Mouse (Mus musculus) neural tube, embryonic 15.5 days (tissue): ENCODE results near the gene Mbd5. TPM values are rescaled to one million over a fixed set of nuclear protein-coding genes. Genes with fewer than 3 reads are reported as not detected.

Experiments used
- ATAC-seq: fragments of 200-750 bp; cut with Nextera tagmentation; 2 replicates; pipeline ENCODE4 v1.8.0; 2017; ENCODE audit warnings: mild to moderate bottlenecking, moderate TSS enrichment, moderate library complexity; ENCODE audit not compliant: low FRiP score
- H3K27ac ChIP-seq: fragments of 300-500 bp; sonication (generic); replicated peaks from 2 replicates; pipeline ENCODE4 v1.5.1; 2015; ENCODE audit warnings: mild to moderate bottlenecking, inconsistent platforms
- H3K27me3 ChIP-seq: fragments of 300-500 bp; sonication (generic); replicated peaks from 2 replicates; pipeline ENCODE4 v1.6.1; 2015; ENCODE audit warnings: inconsistent platforms
- H3K36me3 ChIP-seq: fragments of 300-500 bp; sonication (generic); 2 replicates; pipeline ENCODE4 v1.6.1; 2015; ENCODE audit warnings: inconsistent platforms
- H3K4me1 ChIP-seq: fragments of 300-500 bp; sonication (generic); 2 replicates; pipeline ENCODE4 v1.6.1; 2015; ENCODE audit warnings: inconsistent platforms
- H3K4me2 ChIP-seq: fragments of 300-500 bp; sonication (generic); 2 replicates; pipeline ENCODE4 v1.6.1; 2015; ENCODE audit warnings: inconsistent platforms, mild to moderate bottlenecking, moderate library complexity
- H3K4me3 ChIP-seq: fragments of 300-500 bp; sonication (generic); replicated peaks from 2 replicates; pipeline ENCODE4 v1.5.1; 2015; ENCODE audit warnings: mild to moderate bottlenecking, inconsistent platforms
- H3K9ac ChIP-seq: fragments of 300-500 bp; sonication (generic); replicated peaks from 2 replicates; pipeline ENCODE4 v1.6.1; 2015; ENCODE audit warnings: mild to moderate bottlenecking, inconsistent platforms
- H3K9me3 ChIP-seq: fragments of 300-500 bp; sonication (generic); replicated peaks from 2 replicates; pipeline ENCODE4 v1.6.1; 2016; ENCODE audit warnings: inconsistent platforms
- WGBS: fragments of 180-500 bp; shearing (Covaris S2); methylation state at CpG from one replicate; pipeline ENCODE4 v1.1.7; 2015; ENCODE audit warnings: mixed read lengths; 5-methylcytosine and 5-hydroxymethylcytosine counted together
- polyA plus RNA-seq: library from polyadenylated mRNA; unstranded; fragments of >200 nt; fragmentation: Nextera tagmentation; extraction: Ambion mirVana; gene quantifications from 2 replicates; pipeline ENCODE4 v1.2.1, GENCODE M21; 2015

Gene Mbd5
- polyA plus RNA-seq, 1 experiment from 2014 or later, result 35.4 TPM

- WGBS, result 20% methylated on average over 11 of the region's 11 CpGs
- Histone ChIP-seq H3K36me3 (0 out of 2 replicates have a peak, but pooled peaks cover 7% of the 10 kb centered on the region), H3K9ac (no peak overlapping the region), H3K27ac (0 out of 2 replicates have a peak overlapping the region, but pooled peaks have one; percentile 18), H3K4me3 (no peak overlapping the region), H3K4me2 (peak overlapping the region; percentile 25; the same call in 1 of the 2 replicates), H3K4me1 (peaks cover 8% of the 10 kb centered on the region; the same call in 1 of the 2 replicates), H3K27me3 (no peaks in the 10 kb centered on the region), H3K9me3 (no peaks in the 10 kb centered on the region)
- peak; percentile 88 for ATAC-seq
Observed at GRCm38 (mm10) chr2:49272295-49272967, 323.1 kb downstream of the Mbd5 start.

- H3K9ac ChIP-seq, result no peak overlapping the region
- no peak overlapping the region for H3K4me3 ChIP-seq
- peaks cover 8% of the 10 kb centered on the region; the same call in 1 of the 2 replicates for H3K4me1 ChIP-seq
- H3K27ac ChIP-seq, result no peak overlapping the region
- no peak overlapping the region for H3K4me2 ChIP-seq
- 92% methylated on average over 4 of the region's 4 CpGs for WGBS
- H3K27me3 ChIP-seq, result no peaks in the 10 kb centered on the region
- no peak for ATAC-seq
- H3K9me3 ChIP-seq, result no peaks in the 10 kb centered on the region
- peaks cover 11% of the 10 kb centered on the region; the same call in 1 of the 2 replicates for H3K36me3 ChIP-seq
Observed at GRCm38 (mm10) chr2:49276017-49276722, 326.9 kb downstream of the Mbd5 start.

GRCm38 (mm10) chr2:49280496-49280895 lies 331.2 kb downstream of the Mbd5 start:
- Histone ChIP-seq H3K27ac (no peak overlapping the region), H3K9me3 (no peaks in the 10 kb centered on the region), H3K27me3 (no peaks in the 10 kb centered on the region)

GRCm38 (mm10) chr2:49283583-49283982 lies 334.3 kb downstream of the Mbd5 start:
- H3K4me1 ChIP-seq, result no peaks in the 10 kb centered on the region
- H3K4me2 ChIP-seq, result no peak overlapping the region
- no peak overlapping the region for H3K27ac ChIP-seq
- no peak overlapping the region for H3K4me3 ChIP-seq
- no peak overlapping the region for H3K9ac ChIP-seq
- H3K9me3 ChIP-seq, result no peaks in the 10 kb centered on the region
- no peak for ATAC-seq
- H3K27me3 ChIP-seq, result no peaks in the 10 kb centered on the region
- H3K36me3 ChIP-seq, result no peaks in the 10 kb centered on the region; the same call in 1 of the 2 replicates

More at GRCm38 (mm10) chr2:49280496-49280895, 331.2 kb downstream of the Mbd5 start:
- no peak for ATAC-seq
- H3K9ac ChIP-seq, result no peak overlapping the region
- no peaks in the 10 kb centered on the region for H3K4me1 ChIP-seq
- H3K4me2 ChIP-seq, result no peak overlapping the region
- no peak overlapping the region for H3K4me3 ChIP-seq
- peaks cover 11% of the 10 kb centered on the region; the same call in 1 of the 2 replicates for H3K36me3 ChIP-seq

GRCm38 (mm10) chr2:49286965-49287364 lies 337.7 kb downstream of the Mbd5 start:
- Histone ChIP-seq H3K4me3 (no peak overlapping the region), H3K4me2 (no peak overlapping the region), H3K9me3 (no peaks in the 10 kb centered on the region), H3K9ac (no peak overlapping the region), H3K4me1 (no peaks in the 10 kb centered on the region), H3K27me3 (no peaks in the 10 kb centered on the region), H3K36me3 (peaks cover 9% of the 10 kb centered on the region; the same call in 1 of the 2 replicates), H3K27ac (no peak overlapping the region)
- 17% methylated on average over 1 of the region's 1 CpGs for WGBS
- ATAC-seq, result no peak

- Histone ChIP-seq H3K4me3 (no peak overlapping the region), H3K36me3 (peaks cover 14% of the 10 kb centered on the region), H3K4me2 (no peak overlapping the region), H3K9ac (no peak overlapping the region), H3K27me3 (no peaks in the 10 kb centered on the region), H3K4me1 (no peaks in the 10 kb centered on the region), H3K27ac (no peak overlapping the region), H3K9me3 (no peaks in the 10 kb centered on the region)
- ATAC-seq, result no peak
- 95% methylated on average over 2 of the region's 2 CpGs for WGBS
Observed at GRCm38 (mm10) chr2:49291709-49292108, 342.4 kb downstream of the Mbd5 start.

GRCm38 (mm10) chr2:49312629-49313447 lies 363.5 kb downstream of the Mbd5 start:
- Histone ChIP-seq H3K4me2 (peak overlapping the region; percentile 54), H3K9ac (no peak overlapping the region; the same call in 1 of the 2 replicates), H3K27ac (no peak overlapping the region), H3K27me3 (no peaks in the 10 kb centered on the region), H3K36me3 (peaks cover 4% of the 10 kb centered on the region), H3K4me3 (peak overlapping the region; percentile 37), H3K9me3 (no peaks in the 10 kb centered on the region), H3K4me1 (0 out of 2 replicates have a peak, but pooled peaks cover 5% of the 10 kb centered on the region)
- 40% methylated on average over 19 of the region's 19 CpGs for WGBS
- ATAC-seq, result peak; percentile 90

- Histone ChIP-seq H3K4me2 (no peak overlapping the region), H3K4me3 (no peak overlapping the region), H3K27ac (no peak overlapping the region), H3K9me3 (no peaks in the 10 kb centered on the region), H3K36me3 (no peaks in the 10 kb centered on the region), H3K27me3 (no peaks in the 10 kb centered on the region), H3K9ac (no peak overlapping the region), H3K4me1 (no peaks in the 10 kb centered on the region)
- 93% methylated on average over 7 of the region's 7 CpGs for WGBS
- ATAC-seq, result no peak
Observed at GRCm38 (mm10) chr2:49333594-49333993, 384.3 kb downstream of the Mbd5 start.

GRCm38 (mm10) chr2:49335267-49335666 lies 386.0 kb downstream of the Mbd5 start:
- H3K36me3 ChIP-seq, result no peaks in the 10 kb centered on the region
- H3K27me3 ChIP-seq, result no peaks in the 10 kb centered on the region
- H3K4me2 ChIP-seq, result no peak overlapping the region
- no peaks in the 10 kb centered on the region for H3K4me1 ChIP-seq
- WGBS, result 95% methylated on average over 9 of the region's 9 CpGs
- H3K9ac ChIP-seq, result no peak overlapping the region
- no peak overlapping the region for H3K4me3 ChIP-seq
- H3K9me3 ChIP-seq, result no peaks in the 10 kb centered on the region
- no peak overlapping the region for H3K27ac ChIP-seq
- ATAC-seq, result no peak

- no peaks in the 10 kb centered on the region for H3K4me1 ChIP-seq
- H3K36me3 ChIP-seq, result no peaks in the 10 kb centered on the region
- no peak for ATAC-seq
- no peak overlapping the region for H3K9ac ChIP-seq
- H3K9me3 ChIP-seq, result no peaks in the 10 kb centered on the region
- H3K4me3 ChIP-seq, result no peak overlapping the region
- H3K27ac ChIP-seq, result no peak overlapping the region
- H3K4me2 ChIP-seq, result no peak overlapping the region
- WGBS, result 79% methylated on average over 2 of the region's 2 CpGs
- H3K27me3 ChIP-seq, result no peaks in the 10 kb centered on the region
Observed at GRCm38 (mm10) chr2:49344287-49344686, 395.0 kb downstream of the Mbd5 start.

GRCm38 (mm10) chr2:49345786-49346185 lies 396.5 kb downstream of the Mbd5 start:
- ATAC-seq, result no peak
- WGBS, result 77% methylated on average over 2 of the region's 2 CpGs
- H3K4me3 ChIP-seq, result no peak overlapping the region
- H3K27me3 ChIP-seq, result no peaks in the 10 kb centered on the region
- H3K9ac ChIP-seq, result no peak overlapping the region
- no peak overlapping the region for H3K4me2 ChIP-seq
- H3K36me3 ChIP-seq, result no peaks in the 10 kb centered on the region
- no peaks in the 10 kb centered on the region for H3K4me1 ChIP-seq
- H3K27ac ChIP-seq, result no peak overlapping the region
- no peaks in the 10 kb centered on the region for H3K9me3 ChIP-seq
